In the genomic region with DNA sequence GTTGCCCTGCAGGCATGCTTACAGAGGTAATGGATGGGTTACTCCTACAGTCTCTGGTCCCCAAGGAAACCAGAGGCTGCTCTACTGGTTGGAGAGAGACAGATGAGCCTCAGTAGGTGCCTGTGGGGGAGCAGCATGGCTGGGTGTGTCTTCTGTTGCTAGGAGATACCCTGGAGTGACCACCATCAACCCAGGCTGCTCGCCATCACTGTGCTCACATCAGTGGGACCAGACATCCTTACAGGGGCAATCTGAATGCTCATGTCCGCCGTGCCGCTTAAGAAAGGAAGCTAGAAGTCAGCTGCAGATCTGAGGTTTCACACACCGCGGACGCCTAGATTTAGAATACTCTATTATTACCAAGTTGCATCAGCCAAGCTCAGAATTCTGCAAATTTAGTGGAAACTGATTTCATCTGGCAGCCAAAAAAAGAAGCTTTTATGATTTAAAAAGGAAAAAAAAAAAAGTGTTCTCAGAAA, we compare ENCODE assay signal across 13 mouse cellular contexts. TPM values are rescaled to one million over a fixed set of nuclear protein-coding genes. Genes with fewer than 3 reads are reported as not detected.
DNase-seq lines count a peak whose midpoint lies in the region; ATAC-seq and TF ChIP-seq lines count a peak whose summit lies in the region.
"Had no signal": no experiment of that assay in that cellular context is flagged by ENCODE, and none has a peak within 500 bp of the region (broad histone marks: within the 10 kb centered on the region; RNA-seq: fewer than 3 reads in every experiment).

No protein-coding gene starts in this region.

- peak; percentile 37 to 39 for DNase-seq in left cerebral cortex, adult 2 months (ENCODE audit: extremely low spot score in 1 of 2, low spot score in 2 of 2)
- DNase-seq in left cerebral cortex, adult 11 months (ENCODE audit: low spot score) = no peak
- DNase-seq in frontal cortex, postnatal 14 days (ENCODE audit: low spot score in 2 of 2) = peak; percentile 28 to 55
- DNase-seq in left cerebral cortex, postnatal 25 days (ENCODE audit: low spot score in 2 of 2) = peak; percentile 52 to 80
- peak; percentile 40 for DNase-seq in splenic B cell, adult 2 months (ENCODE audit: low read depth, low spot score)
- no peak for DNase-seq in adrenal gland, adult (ENCODE audit: inconsistent age in 2 of 2, low spot score in 1 of 2)
- DNase-seq in thymus, postnatal 36 days = no peak
- DNase-seq: lung, postnatal 4 days; spleen, adult 18-20 months had no signal

- TF ChIP-seq CTCF in left cerebral cortex, adult 2 months (IDR thresholded peaks at IDR 0.05) = no peak

- H3K36me3 ChIP-seq in splenic B cell, adult 2 months (ENCODE audit: control insufficient read depth, insufficient read depth, low read length, poor library complexity, severe bottlenecking) = no peaks in the 10 kb centered on the region
- H3K36me3 ChIP-seq: heart, embryonic 13.5 days had no signal

- no peak overlapping the region for H3K4me3 ChIP-seq in left cerebral cortex, adult 2 months
- H3K4me3 ChIP-seq: heart, embryonic 13.5 days had no signal

- peak overlapping the region; percentile 86 for H3K27ac ChIP-seq in left cerebral cortex, adult 2 months
- H3K27ac ChIP-seq: heart, embryonic 13.5 days had no signal

- no peak for ATAC-seq in megakaryocyte, adult 5-6 weeks (ENCODE audit: poor library complexity, severe bottlenecking)

- intact Hi-C loops in left cerebral cortex, adult 2 months (cut with DNase I) = no loop called here
- intact Hi-C loops in left cerebral cortex, postnatal 25 days (cut with DNase I) = no loop called here

- H3K27me3 ChIP-seq in splenic B cell, adult 2 months (ENCODE audit: control insufficient read depth, insufficient read depth, low read length, poor library complexity, severe bottlenecking) = no peaks in the 10 kb centered on the region
- H3K27me3 ChIP-seq: heart, embryonic 13.5 days had no signal

RNA-seq across cellular contexts. Expression of a gene that starts 21.7 kb away (rescaled TPM):
- 10 to 100 TPM; 40.4 to 41.8 TPM for total RNA-seq in left cerebral cortex, adult 2 months (2021)
- 10 to 100 TPM; 32.9 to 37.9 TPM for total RNA-seq in left cerebral cortex, postnatal 25 days (2021)
- total RNA-seq in megakaryocyte, adult 5-6 weeks (2015) = 38.5 and 40.6 TPM in 2 replicates
- 26.4 and 39.1 TPM in 2 replicates for total RNA-seq in megakaryocyte, adult 5-6 weeks (2017)

RNA-seq across cellular contexts. Expression of a gene that starts 54.2 kb away (rescaled TPM):
- not detected for total RNA-seq in left cerebral cortex, adult 2 months (2021)
- total RNA-seq in left cerebral cortex, postnatal 25 days (2021) = not detected
- not detected in 2 replicates for total RNA-seq in megakaryocyte, adult 5-6 weeks (2015)
- total RNA-seq in megakaryocyte, adult 5-6 weeks (2017) = not detected in 2 replicates
- total RNA-seq: layer of hippocampus, postnatal 25 days; MEL had no signal

Comparison
In these comparisons a context has a peak if more than half of its experiments do, and no peak if none do; other contexts are left out.
1. DNase-seq: peak in left cerebral cortex, adult 2 months (2 of 2), frontal cortex, postnatal 14 days (2 of 2), left cerebral cortex, postnatal 25 days (2 of 2) and splenic B cell, adult 2 months (single experiment); none in left cerebral cortex, adult 11 months (single experiment), adrenal gland, adult (0 of 2) and thymus, postnatal 36 days (0 of 2).